Mouse (Mus musculus) testis, adult 2 months (tissue): ENCODE results near the gene 4930404N11Rik.

Experiments
- CTCF ChIP-seq: fragments of 200-500 bp; IDR thresholded peaks from 2 replicates; pipeline ENCODE4 v1.5.1; 2012; ENCODE audit warnings: low read depth, mild to moderate bottlenecking, inconsistent platforms, low read length, moderate library complexity; ENCODE audit not compliant: control insufficient read depth, insufficient read depth, insufficient replicate concordance
- POLR2A ChIP-seq: fragments of 200-500 bp; IDR thresholded peaks from 2 replicates; pipeline ENCODE4 v1.6.1; 2012; ENCODE audit warnings: low read depth, mild to moderate bottlenecking, inconsistent platforms, low read length, moderate library complexity; ENCODE audit not compliant: control insufficient read depth

- TF ChIP-seq POLR2A, result no peak
- TF ChIP-seq CTCF, result 0 out of 2 replicates have a peak, but pooled peaks have one; percentile 19
These were observed 46.3 kb downstream of the 4930404N11Rik start for GRCm38 (mm10) chr10:81319330-81319699.
